In genomic region chr15:69554171-69554570, GRCm38 (mm10) we compare ENCODE assay signal across 17 mouse cellular contexts.
A peak's percentile ranks its signal among the peaks of the same experiment; 100 is the strongest.
DNase-seq lines count a peak whose midpoint lies in the region; ATAC-seq lines count a peak whose summit lies in the region.
"Had no signal": no experiment of that assay in that cellular context is flagged by ENCODE, and none has a peak within 500 bp of the region (broad histone marks: within the 10 kb centered on the region; RNA-seq: fewer than 3 reads in every experiment).

No protein-coding gene starts in this region.

- ATAC-seq in erythroblast, adult 5-6 weeks (replicated peaks; ENCODE audit: low FRiP score, poor library complexity, severe bottlenecking) = no peak
- ATAC-seq: forebrain, embryonic 14.5 days; hindbrain, embryonic 16.5 days had no signal

- DNase-seq in left cerebral cortex, postnatal 25 days (ENCODE audit: low spot score in 2 of 2) = peak; percentile 9 to 44
- no peak for DNase-seq in left cerebral cortex, adult 11 months (ENCODE audit: low spot score)
- DNase-seq in layer of hippocampus, adult 18-20 months (ENCODE audit: low spot score in 2 of 2) = peak; percentile 27 to 61
- DNase-seq in layer of hippocampus, adult 8-10 months (ENCODE audit: low spot score in 2 of 2) = peak; percentile 17 to 26
- DNase-seq in layer of hippocampus, postnatal 36 days = peak; percentile 11 to 14
- DNase-seq in ovary, adult 18-20 months (ENCODE audit: low spot score) = no peak
- DNase-seq: adrenal gland, adult 2 months; adrenal gland, postnatal 25 days; cerebellum, adult 2 months; cerebellum, postnatal 10 days; gastrocnemius, postnatal 25 days; heart, adult 18-20 months; heart, postnatal 10 days; heart, postnatal 4 days had no signal

- intact Hi-C loops in left cerebral cortex, postnatal 25 days (cut with DNase I) = no loop called here

Comparison
In these comparisons a context has a peak if more than half of its experiments do, and no peak if none do; other contexts are left out.
1. DNase-seq: peak in left cerebral cortex, postnatal 25 days (2 of 2), layer of hippocampus, adult 18-20 months (2 of 2), layer of hippocampus, adult 8-10 months (2 of 2) and layer of hippocampus, postnatal 36 days (2 of 2); none in left cerebral cortex, adult 11 months (single experiment) and ovary, adult 18-20 months (single experiment).